Mouse (Mus musculus) megakaryocyte, embryonic 14.5 days (primary cell): ENCODE measurements around the gene Dlx3.

Experiments
- FLI1 ChIP-seq: IDR thresholded peaks from 2 replicates; pipeline ENCODE4 v1.6.1; 2012; ENCODE audit warnings: low read length, inconsistent platforms, mixed read lengths
- GATA1 ChIP-seq: IDR thresholded peaks from 3 replicates; pipeline ENCODE4 v1.6.1; 2012; ENCODE audit warnings: mixed read lengths, low read length, inconsistent platforms, borderline replicate concordance

GRCm38 (mm10) chr11:95106440-95107236 is 13.3 kb upstream of the Dlx3 start:
- TF ChIP-seq GATA1: no peak
- TF ChIP-seq FLI1: no peak
